Mouse (Mus musculus) layer of hippocampus, adult 2 months (tissue): ENCODE measurements around the gene Pitx2. TPM values are rescaled to one million over a fixed set of nuclear protein-coding genes. Genes with fewer than 3 reads are reported as not detected.

ENCODE experiments used
- DNase-seq, 2 experiments: peaks; one replicate each; pipeline ENCODE4 v3.0.0; 2022; ENCODE audit warnings: low spot score in 2 of 2
- H3K27ac ChIP-seq: fragments of 200-600 bp; 2 replicates; pipeline ENCODE4 v1.8.1; 2022
- H3K4me3 ChIP-seq: fragments of 200-600 bp; 2 replicates; pipeline ENCODE4 v1.8.1; 2022; ENCODE audit warnings: mild to moderate bottlenecking
- CTCF ChIP-seq: fragments of 200-600 bp; conservative IDR thresholded peaks from 2 replicates; pipeline ENCODE4 v1.8.1; 2022; ENCODE audit warnings: antibody characterized with exemption, mild to moderate bottlenecking, moderate library complexity
- total RNA-seq, 2 experiments: library from RNA; stranded (reverse); gene quantifications; 2 replicates each; pipeline ENCODE4 v1.2.3; 2021

Gene Pitx2
- total RNA-seq, 2 experiments from 2014 or later: not detected

- DNase-seq: no peak
- Histone ChIP-seq H3K27ac (no peak overlapping the region), H3K4me3 (no peak overlapping the region)
- TF ChIP-seq CTCF: no peak
Measured at GRCm38 (mm10) chr3:129215241-129215750, 15.6 kb downstream of the Pitx2 start.

- Histone ChIP-seq H3K4me3 (no peak overlapping the region), H3K27ac (no peak overlapping the region)
- peak in 1 of 2 experiments; percentile 7 for DNase-seq
- TF ChIP-seq CTCF: no peak
Measured at GRCm38 (mm10) chr3:129215751-129216331, 16.2 kb downstream of the Pitx2 start.

GRCm38 (mm10) chr3:129216491-129216890, 16.8 kb downstream of the Pitx2 start:
- TF ChIP-seq CTCF: no peak
- Histone ChIP-seq H3K4me3 (no peak overlapping the region), H3K27ac (no peak overlapping the region)
- no peak for DNase-seq

GRCm38 (mm10) chr3:129216911-129217561, 17.4 kb downstream of the Pitx2 start:
- H3K27ac ChIP-seq: no peak overlapping the region
- no peak for TF ChIP-seq CTCF
- peak in 1 of 2 experiments; percentile 3 for DNase-seq
- H3K4me3 ChIP-seq: no peak overlapping the region

DNA sequence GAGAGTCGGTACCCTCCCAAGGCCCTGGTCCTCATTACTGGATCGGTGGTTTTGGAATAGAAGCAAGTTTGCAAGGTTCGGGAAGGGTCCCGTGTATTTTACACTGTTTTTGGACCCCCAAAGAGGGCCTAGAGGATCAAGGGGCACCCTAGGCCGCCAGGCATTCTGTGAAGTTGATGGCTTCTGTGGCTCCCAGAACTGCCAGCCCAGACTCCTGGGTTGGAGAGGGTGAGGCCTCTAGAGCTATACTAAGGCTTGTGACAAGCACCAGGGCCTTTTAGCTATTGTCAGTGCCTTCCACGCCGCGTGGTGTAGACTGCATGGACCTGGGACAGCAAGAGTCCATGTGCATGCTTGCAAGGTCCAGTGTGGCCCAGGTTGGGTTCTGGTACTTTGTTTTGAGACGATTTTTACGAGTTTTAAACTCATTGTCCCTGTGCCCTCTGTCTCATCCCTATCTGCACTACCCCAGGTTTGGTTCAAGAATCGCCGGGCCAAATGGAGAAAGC, 18.2 kb downstream of the Pitx2 start:
- DNase-seq: no peak
- H3K4me3 ChIP-seq: no peak overlapping the region
- no peak overlapping the region for H3K27ac ChIP-seq
- no peak for TF ChIP-seq CTCF

- no peak for TF ChIP-seq CTCF
- no peak overlapping the region for H3K27ac ChIP-seq
- H3K4me3 ChIP-seq: no peak overlapping the region
- DNase-seq: no peak
Measured at GRCm38 (mm10) chr3:129218371-129218921, 18.8 kb downstream of the Pitx2 start.

DNA sequence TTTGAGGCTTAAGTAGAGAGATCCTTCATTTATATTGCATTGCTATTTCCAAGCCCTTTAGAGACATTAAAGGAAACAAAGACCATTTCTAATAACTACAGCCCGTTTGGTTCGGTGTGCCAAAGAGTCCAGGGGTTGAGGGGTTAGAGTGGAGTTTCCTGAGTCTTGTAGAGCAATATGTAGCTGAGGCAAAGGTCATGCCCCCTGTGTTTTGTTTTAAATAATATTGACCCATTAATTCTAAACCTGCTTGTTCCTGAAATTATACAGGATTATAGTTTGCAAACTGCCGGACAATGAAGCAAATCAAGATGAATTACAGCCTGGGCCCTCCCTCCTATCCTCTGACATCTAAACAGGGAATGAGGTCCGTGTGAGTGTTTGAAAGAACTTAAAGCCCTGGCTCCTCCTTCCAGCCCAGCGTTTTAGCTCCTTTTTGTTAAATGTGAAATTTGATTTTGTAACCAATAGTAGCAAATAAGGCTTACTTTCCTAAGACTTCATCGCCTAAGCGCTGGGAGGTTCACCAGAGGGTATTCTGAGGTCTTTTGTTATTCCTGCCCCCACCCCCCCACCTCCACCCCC, 20.5 kb downstream of the Pitx2 start:
- no peak for DNase-seq
- TF ChIP-seq CTCF: no peak
- Histone ChIP-seq H3K27ac (no peak overlapping the region), H3K4me3 (no peak overlapping the region)

DNA sequence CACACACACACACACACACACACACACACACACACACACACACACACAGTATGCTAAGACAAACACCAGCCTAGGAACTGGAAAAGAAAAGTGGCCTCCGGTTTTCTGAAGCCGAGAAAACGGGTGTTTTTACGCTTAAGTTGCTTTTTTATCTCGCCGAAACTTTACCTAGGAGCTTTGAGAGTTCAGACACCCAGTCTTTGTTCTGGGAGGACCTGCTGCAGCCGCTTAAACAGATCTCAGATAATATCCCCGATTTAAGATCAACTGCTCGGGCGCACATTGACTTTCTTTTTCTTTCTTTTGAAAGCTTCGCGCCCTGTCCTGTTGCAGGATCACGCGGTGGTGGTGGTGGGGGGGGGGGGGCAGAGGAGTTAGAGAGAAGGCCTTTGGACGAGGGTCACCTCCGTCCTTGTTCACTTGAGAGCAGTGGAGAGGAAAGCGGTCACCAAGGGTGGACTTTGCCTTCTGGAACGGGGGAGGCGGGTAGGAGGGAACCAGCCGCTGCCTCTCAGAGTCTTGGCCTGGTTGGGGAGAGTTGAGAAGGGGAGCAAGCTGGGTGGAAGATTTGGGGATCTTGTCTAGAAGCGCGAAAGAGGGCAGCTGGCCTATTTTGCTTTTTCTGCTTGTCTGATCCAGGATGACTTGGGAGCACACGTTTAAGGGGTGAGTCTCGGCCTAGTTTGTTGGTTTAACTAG, 21.2 kb downstream of the Pitx2 start:
- Histone ChIP-seq H3K27ac (no peak overlapping the region), H3K4me3 (no peak overlapping the region)
- no peak for TF ChIP-seq CTCF
- DNase-seq: no peak

- DNase-seq: no peak
- Histone ChIP-seq H3K4me3 (no peak overlapping the region), H3K27ac (no peak overlapping the region)
- TF ChIP-seq CTCF: no peak
Measured at GRCm38 (mm10) chr3:129221380-129222260, 21.9 kb downstream of the Pitx2 start.

- Histone ChIP-seq H3K27ac (no peak overlapping the region), H3K4me3 (no peak overlapping the region)
- DNase-seq: no peak
- TF ChIP-seq CTCF: no peak
Measured at GRCm38 (mm10) chr3:129222448-129223290, 23.0 kb downstream of the Pitx2 start.

DNA sequence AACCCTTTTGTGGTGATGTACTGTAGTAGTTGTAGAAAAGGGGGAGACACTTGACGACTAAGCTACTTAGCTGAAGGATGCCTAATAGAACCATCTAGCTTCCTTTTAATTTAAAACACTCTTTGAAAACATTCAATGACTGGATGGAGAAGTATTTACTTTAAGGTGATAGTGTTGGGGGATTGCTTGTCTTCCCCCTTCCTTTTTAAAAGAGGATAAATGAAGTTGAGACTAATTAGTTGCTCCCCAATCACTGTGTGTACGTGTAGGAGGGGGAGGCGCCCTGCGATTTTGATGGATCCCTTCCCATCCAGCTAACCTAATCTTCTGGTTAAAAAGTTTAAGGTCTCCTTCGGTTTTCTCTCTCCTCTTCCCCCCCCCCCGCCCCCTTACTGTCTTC, 23.7 kb downstream of the Pitx2 start:
- no peak overlapping the region for H3K27ac ChIP-seq
- no peak overlapping the region for H3K4me3 ChIP-seq
- TF ChIP-seq CTCF: no peak
- DNase-seq: no peak
